Mouse (Mus musculus): Measurements from ENCODE around the gene Baiap2l1.

DNA sequence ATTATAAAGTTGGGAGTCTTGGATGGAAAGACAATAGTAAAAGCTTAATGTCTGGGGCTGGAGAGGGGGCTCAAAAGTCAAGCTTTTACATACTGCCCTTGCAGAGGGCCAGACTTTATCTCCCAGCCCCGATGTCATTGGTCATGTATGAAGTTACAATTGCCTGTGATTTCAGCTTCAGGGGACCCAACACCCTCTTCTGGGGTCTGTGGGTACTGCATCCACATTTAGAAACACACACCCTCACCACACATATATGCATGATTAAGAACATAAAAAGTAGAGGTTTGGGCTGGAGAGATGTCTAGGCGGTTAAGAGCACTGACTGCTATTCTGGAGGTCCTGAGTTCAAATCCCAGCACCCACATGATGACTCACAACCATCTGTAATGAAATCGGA is 23.9 kb upstream of the Baiap2l1 start:
- TF ChIP-seq CTCF (IDR thresholded peaks at IDR 0.05; ENCODE audit: control insufficient read depth, insufficient read depth, low read length), result no peak
- TF ChIP-seq POLR2A (IDR thresholded peaks at IDR 0.05; ENCODE audit: borderline replicate concordance, control insufficient read depth, low read depth, low read length), result no peak

Data from bone marrow, adult 2 months (tissue).